Mouse (Mus musculus) lung, adult 2 months (tissue): ENCODE data around the gene Pax5.

Source experiments
- CTCF ChIP-seq: fragments of 200-500 bp; IDR thresholded peaks from 2 replicates; pipeline ENCODE4 v1.5.1; 2011; ENCODE audit warnings: mild to moderate bottlenecking, low read length, control low read depth; ENCODE audit not compliant: insufficient read depth
- POLR2A ChIP-seq: fragments of 200-500 bp; IDR thresholded peaks from 2 replicates; pipeline ENCODE4 v1.6.1; 2011; ENCODE audit warnings: low read depth, mild to moderate bottlenecking, control low read depth, low read length, borderline replicate concordance; ENCODE audit errors: extremely low read depth

- no peak for TF ChIP-seq CTCF
- TF ChIP-seq POLR2A = no peak
Measured at GRCm38 (mm10) chr4:44556586-44557281, 153.6 kb downstream of the Pax5 start.
